Comparison of ENCODE assay signal across 29 mouse cellular contexts in genomic region chr5:74097854-74098220, GRCm38 (mm10). TPM values are rescaled to one million over a fixed set of nuclear protein-coding genes. Genes with fewer than 3 reads are reported as not detected.
DNase-seq lines count a peak whose midpoint lies in the region; ATAC-seq and TF ChIP-seq lines count a peak whose summit lies in the region.
"Had no signal": no experiment of that assay in that cellular context is flagged by ENCODE, and none has a peak within 500 bp of the region (broad histone marks: within the 10 kb centered on the region; RNA-seq: fewer than 3 reads in every experiment).

No protein-coding gene starts in this region.

- H3K27me3 ChIP-seq in forebrain, embryonic 12.5 days, result no peaks in the 10 kb centered on the region
- no peaks in the 10 kb centered on the region for H3K27me3 ChIP-seq in forebrain, embryonic 10.5 days (ENCODE audit: poor library complexity, severe bottlenecking)
- no peaks in the 10 kb centered on the region for H3K27me3 ChIP-seq in midbrain, embryonic 11.5 days (ENCODE audit: control insufficient read depth, insufficient read depth, low read length)
- no peaks in the 10 kb centered on the region for H3K27me3 ChIP-seq in midbrain, embryonic 15.5 days (replicated peaks)
- no peaks in the 10 kb centered on the region for H3K27me3 ChIP-seq in lung, embryonic 16.5 days (ENCODE audit: control insufficient read depth, insufficient read depth, low read depth, low read length)
- H3K27me3 ChIP-seq: forebrain, embryonic 15.5 days; heart, embryonic 13.5 days; hindbrain, embryonic 15.5 days; liver, embryonic 12.5 days; megakaryocyte, embryonic 14.5 days; midbrain, embryonic 13.5 days had no signal

- no peaks in the 10 kb centered on the region for H3K9me3 ChIP-seq in forebrain, embryonic 12.5 days
- H3K9me3 ChIP-seq in forebrain, embryonic 10.5 days, result no peaks in the 10 kb centered on the region; the same call in 1 of the 2 replicates
- no peaks in the 10 kb centered on the region for H3K9me3 ChIP-seq in midbrain, embryonic 11.5 days (ENCODE audit: control insufficient read depth, low read length)
- H3K9me3 ChIP-seq in midbrain, embryonic 15.5 days, result no peaks in the 10 kb centered on the region
- no peaks in the 10 kb centered on the region for H3K9me3 ChIP-seq in lung, embryonic 16.5 days (ENCODE audit: control insufficient read depth, low read length)
- H3K9me3 ChIP-seq: forebrain, embryonic 15.5 days; heart, embryonic 13.5 days; hindbrain, embryonic 10.5 days; hindbrain, embryonic 15.5 days; liver, embryonic 12.5 days; megakaryocyte, embryonic 14.5 days; midbrain, embryonic 13.5 days had no signal

- 0 out of 2 replicates have a peak overlapping the region, but pooled peaks have one; percentile 5 for H3K27ac ChIP-seq in forebrain, embryonic 12.5 days
- H3K27ac ChIP-seq in forebrain, embryonic 10.5 days, result no peak overlapping the region
- H3K27ac ChIP-seq in midbrain, embryonic 11.5 days (ENCODE audit: low read depth, low read length), result no peak overlapping the region
- H3K27ac ChIP-seq in midbrain, embryonic 15.5 days, result no peak overlapping the region
- peak overlapping the region; percentile 61 for H3K27ac ChIP-seq in lung, embryonic 16.5 days (ENCODE audit: low read length)
- H3K27ac ChIP-seq in layer of hippocampus, adult 2 months, result no peak overlapping the region
- H3K27ac ChIP-seq: forebrain, embryonic 15.5 days; gastrocnemius, adult 2 months; heart, embryonic 13.5 days; hindbrain, embryonic 10.5 days; hindbrain, embryonic 15.5 days; liver, embryonic 12.5 days; midbrain, embryonic 13.5 days had no signal

- no peak for ATAC-seq in forebrain, embryonic 12.5 days (ENCODE audit: low FRiP score)
- no peak for ATAC-seq in midbrain, embryonic 11.5 days (ENCODE audit: low FRiP score)
- no peak for ATAC-seq in midbrain, embryonic 15.5 days (replicated peaks)
- ATAC-seq in lung, embryonic 16.5 days (ENCODE audit: low read depth), result 0 out of 2 replicates have a peak, but pooled peaks have one; percentile 0
- ATAC-seq: forebrain, embryonic 15.5 days; inflammation-experienced regulatory T-cells, adult 6 months; liver, embryonic 12.5 days; liver, postnatal 0 days; midbrain, embryonic 13.5 days had no signal

- no peak for DNase-seq in forebrain, embryonic 10.5 days (ENCODE audit: extremely low spot score, low spot score)
- DNase-seq in midbrain, embryonic 11.5 days (ENCODE audit: low spot score, missing footprints), result peak; percentile 83
- DNase-seq in gastrocnemius, postnatal 4 days (ENCODE audit: low spot score in 2 of 2), result no peak
- no peak for DNase-seq in layer of hippocampus, adult 2 months (ENCODE audit: low spot score in 2 of 2)
- DNase-seq in right cerebral cortex, postnatal 10 days (ENCODE audit: low spot score in 2 of 2), result no peak
- DNase-seq: adrenal gland, postnatal 14 days; cerebellum, adult 11 months; cerebellum, adult 9-10 months; cerebellum, postnatal 36 days; gastrocnemius, adult 2 months; gastrocnemius, postnatal 36 days; heart, postnatal 10 days; kidney, adult 11 months; kidney, postnatal 14 days; liver, postnatal 0 days; right cerebral cortex, postnatal 25 days; thymus, adult 18-20 months; thymus, postnatal 25 days had no signal

- no peak overlapping the region for H3K4me2 ChIP-seq in forebrain, embryonic 12.5 days
- H3K4me2 ChIP-seq in midbrain, embryonic 11.5 days, result no peak overlapping the region
- H3K4me2 ChIP-seq in midbrain, embryonic 15.5 days, result no peak overlapping the region
- no peak overlapping the region for H3K4me2 ChIP-seq in lung, embryonic 16.5 days (ENCODE audit: low read depth, low read length)
- H3K4me2 ChIP-seq: forebrain, embryonic 15.5 days; heart, embryonic 13.5 days; hindbrain, embryonic 15.5 days; liver, embryonic 12.5 days; midbrain, embryonic 13.5 days had no signal

- H3K4me3 ChIP-seq in forebrain, embryonic 12.5 days (replicated peaks), result no peak overlapping the region
- H3K4me3 ChIP-seq in forebrain, embryonic 10.5 days, result no peak overlapping the region
- no peak overlapping the region for H3K4me3 ChIP-seq in midbrain, embryonic 11.5 days (ENCODE audit: low read depth, low read length)
- H3K4me3 ChIP-seq in midbrain, embryonic 15.5 days, result no peak overlapping the region
- no peak overlapping the region for H3K4me3 ChIP-seq in lung, embryonic 16.5 days (ENCODE audit: low read length)
- H3K4me3 ChIP-seq in layer of hippocampus, adult 2 months, result no peak overlapping the region
- H3K4me3 ChIP-seq: forebrain, embryonic 15.5 days; gastrocnemius, adult 2 months; heart, embryonic 13.5 days; hindbrain, embryonic 10.5 days; hindbrain, embryonic 15.5 days; liver, embryonic 12.5 days; megakaryocyte, embryonic 14.5 days; midbrain, embryonic 13.5 days had no signal

- H3K9ac ChIP-seq in forebrain, embryonic 12.5 days, result no peak overlapping the region
- no peak overlapping the region for H3K9ac ChIP-seq in midbrain, embryonic 11.5 days (ENCODE audit: low read length)
- H3K9ac ChIP-seq in midbrain, embryonic 15.5 days, result no peak overlapping the region
- H3K9ac ChIP-seq in lung, embryonic 16.5 days (ENCODE audit: low read length), result no peak overlapping the region
- H3K9ac ChIP-seq: forebrain, embryonic 15.5 days; heart, embryonic 13.5 days; hindbrain, embryonic 15.5 days; liver, embryonic 12.5 days; liver, postnatal 0 days; midbrain, embryonic 13.5 days had no signal

- H3K4me1 ChIP-seq in forebrain, embryonic 12.5 days, result peaks cover 15% of the 10 kb centered on the region
- peaks cover 15% of the 10 kb centered on the region for H3K4me1 ChIP-seq in forebrain, embryonic 10.5 days
- peaks cover 3% of the 10 kb centered on the region; the same call in 1 of the 2 replicates for H3K4me1 ChIP-seq in midbrain, embryonic 11.5 days (ENCODE audit: control insufficient read depth, insufficient read depth, low read length)
- peaks cover 13% of the 10 kb centered on the region for H3K4me1 ChIP-seq in midbrain, embryonic 15.5 days
- H3K4me1 ChIP-seq in lung, embryonic 16.5 days (replicated peaks; ENCODE audit: control insufficient read depth, insufficient read depth, low read length), result peaks cover 32% of the 10 kb centered on the region

- peaks cover 37% of the 10 kb centered on the region for H3K36me3 ChIP-seq in forebrain, embryonic 12.5 days (replicated peaks)
- H3K36me3 ChIP-seq in forebrain, embryonic 10.5 days (replicated peaks), result peaks cover 54% of the 10 kb centered on the region
- H3K36me3 ChIP-seq in midbrain, embryonic 11.5 days (ENCODE audit: control insufficient read depth, insufficient read depth, low read length), result peaks cover 7% of the 10 kb centered on the region; the same call in 1 of the 2 replicates
- peaks cover 10% of the 10 kb centered on the region; the same call in 1 of the 2 replicates for H3K36me3 ChIP-seq in midbrain, embryonic 15.5 days (replicated peaks)
- H3K36me3 ChIP-seq in lung, embryonic 16.5 days (ENCODE audit: control insufficient read depth, insufficient read depth, low read length), result peaks cover 14% of the 10 kb centered on the region; the same call in 1 of the 2 replicates

- TF ChIP-seq CTCF in layer of hippocampus, adult 2 months (conservative IDR thresholded peaks at IDR 0.05), result no peak

- 88% methylated on average over 10 of the region's 10 CpGs for WGBS in forebrain, embryonic 12.5 days
- 82% methylated on average over 10 of the region's 10 CpGs for WGBS in forebrain, embryonic 10.5 days
- WGBS in midbrain, embryonic 11.5 days, result 84% methylated on average over 10 of the region's 10 CpGs
- WGBS in midbrain, embryonic 15.5 days, result 88% methylated on average over 10 of the region's 10 CpGs
- 34% methylated on average over 10 of the region's 10 CpGs for WGBS in lung, embryonic 16.5 days

RNA-seq across cellular contexts. Expression of gene Usp46, which starts 29.6 kb away (rescaled TPM):
- 34.1 and 37.0 TPM in 2 replicates for polyA plus RNA-seq in forebrain, embryonic 12.5 days (2016; fragmentation: Nextera tagmentation; extraction: Ambion mirVana)
- polyA plus RNA-seq in forebrain, embryonic 10.5 days (2016; fragmentation: Nextera tagmentation; extraction: Ambion mirVana), result 35.6 and 36.8 TPM in 2 replicates
- polyA plus RNA-seq in midbrain, embryonic 11.5 days (2014; fragmentation: Nextera tagmentation; extraction: Ambion mirVana), result 35.6 and 38.1 TPM in 2 replicates
- polyA plus RNA-seq in midbrain, embryonic 15.5 days (2015; fragmentation: Nextera tagmentation; extraction: Ambion mirVana), result 30.0 and 32.7 TPM in 2 replicates
- polyA plus RNA-seq in lung, embryonic 16.5 days (2015; fragmentation: Nextera tagmentation; extraction: Ambion mirVana), result 50.7 and 52.3 TPM in 2 replicates
- 10 to 100 TPM; 39.0 to 41.3 TPM for total RNA-seq in gastrocnemius, postnatal 4 days (2021)
- 100 to 1,000 TPM; 135 to 138 TPM for total RNA-seq in layer of hippocampus, adult 2 months (2021)

Comparison
In these comparisons a context has a peak if more than half of its experiments do, and no peak if none do; other contexts are left out.
1. H3K27ac ChIP-seq: peak in forebrain, embryonic 12.5 days (single experiment) and lung, embryonic 16.5 days (single experiment); none in forebrain, embryonic 10.5 days (single experiment), midbrain, embryonic 11.5 days (single experiment), midbrain, embryonic 15.5 days (single experiment) and layer of hippocampus, adult 2 months (single experiment).